Mouse (Mus musculus) thymus, postnatal 14 days (tissue): Measurements from ENCODE around the gene Stam2.

ENCODE experiments used
- DNase-seq: peaks from one replicate; pipeline ENCODE4 v3.0.0; 2021

Stam2 gene

GRCm38 (mm10) chr2:52742256-52743158 is at the start of gene Stam2:
Gene Stam2, minus strand, starts transcription at chr2:52742281.
- DNase-seq, result peak; percentile 92

GRCm38 (mm10) chr2:52785106-52785721 is 43.1 kb upstream of the Stam2 start:
- DNase-seq, result no peak

- no peak for DNase-seq
Observed at GRCm38 (mm10) chr2:52779987-52780386, 37.9 kb upstream of the Stam2 start.

- DNase-seq, result no peak
Observed at GRCm38 (mm10) chr2:52779381-52779780, 37.3 kb upstream of the Stam2 start.

- DNase-seq, result no peak
Observed at GRCm38 (mm10) chr2:52777839-52778238, 35.8 kb upstream of the Stam2 start.

- DNase-seq, result no peak
Observed at GRCm38 (mm10) chr2:52774373-52774772, 32.3 kb upstream of the Stam2 start.

GRCm38 (mm10) chr2:52772774-52773393 is 30.8 kb upstream of the Stam2 start:
- no peak for DNase-seq

- DNase-seq, result no peak
Observed at GRCm38 (mm10) chr2:52765130-52765529, 23.0 kb upstream of the Stam2 start.

GRCm38 (mm10) chr2:52763891-52764290 is 21.8 kb upstream of the Stam2 start:
- no peak for DNase-seq

GRCm38 (mm10) chr2:52763040-52763736 is 21.1 kb upstream of the Stam2 start:
- DNase-seq, result peak; percentile 87

GRCm38 (mm10) chr2:52762529-52762928 is 20.4 kb upstream of the Stam2 start:
- DNase-seq, result no peak

GRCm38 (mm10) chr2:52758627-52759026 is 16.5 kb upstream of the Stam2 start:
- DNase-seq, result peak; percentile 72

GRCm38 (mm10) chr2:52756691-52757090 is 14.6 kb upstream of the Stam2 start:
- peak; percentile 17 for DNase-seq

- no peak for DNase-seq
Observed at GRCm38 (mm10) chr2:52753573-52754317, 11.7 kb upstream of the Stam2 start.

GRCm38 (mm10) chr2:52744099-52744498 is 2.0 kb upstream of the Stam2 start:
- no peak for DNase-seq

GRCm38 (mm10) chr2:52741681-52742255 is 313 bp downstream of the Stam2 start:
- DNase-seq, result no peak

GRCm38 (mm10) chr2:52740596-52740995 is 1.5 kb downstream of the Stam2 start:
- no peak for DNase-seq

- no peak for DNase-seq
Observed at GRCm38 (mm10) chr2:52734504-52734903, 7.6 kb downstream of the Stam2 start.

GRCm38 (mm10) chr2:52733659-52734058 is 8.4 kb downstream of the Stam2 start:
- DNase-seq, result no peak

GRCm38 (mm10) chr2:52732611-52733010 is 9.5 kb downstream of the Stam2 start:
- no peak for DNase-seq

- DNase-seq, result no peak
Observed at GRCm38 (mm10) chr2:52732001-52732400, 10.1 kb downstream of the Stam2 start.

GRCm38 (mm10) chr2:52730891-52731290 is 11.2 kb downstream of the Stam2 start:
- DNase-seq, result no peak
